Mouse (Mus musculus) layer of hippocampus, adult 11-12 months (tissue): ENCODE data around the gene Tmem171.

Experiments
- DNase-seq: peaks from one replicate; pipeline ENCODE4 v3.0.0; 2022; ENCODE audit warnings: low spot score

Gene Tmem171

DNA sequence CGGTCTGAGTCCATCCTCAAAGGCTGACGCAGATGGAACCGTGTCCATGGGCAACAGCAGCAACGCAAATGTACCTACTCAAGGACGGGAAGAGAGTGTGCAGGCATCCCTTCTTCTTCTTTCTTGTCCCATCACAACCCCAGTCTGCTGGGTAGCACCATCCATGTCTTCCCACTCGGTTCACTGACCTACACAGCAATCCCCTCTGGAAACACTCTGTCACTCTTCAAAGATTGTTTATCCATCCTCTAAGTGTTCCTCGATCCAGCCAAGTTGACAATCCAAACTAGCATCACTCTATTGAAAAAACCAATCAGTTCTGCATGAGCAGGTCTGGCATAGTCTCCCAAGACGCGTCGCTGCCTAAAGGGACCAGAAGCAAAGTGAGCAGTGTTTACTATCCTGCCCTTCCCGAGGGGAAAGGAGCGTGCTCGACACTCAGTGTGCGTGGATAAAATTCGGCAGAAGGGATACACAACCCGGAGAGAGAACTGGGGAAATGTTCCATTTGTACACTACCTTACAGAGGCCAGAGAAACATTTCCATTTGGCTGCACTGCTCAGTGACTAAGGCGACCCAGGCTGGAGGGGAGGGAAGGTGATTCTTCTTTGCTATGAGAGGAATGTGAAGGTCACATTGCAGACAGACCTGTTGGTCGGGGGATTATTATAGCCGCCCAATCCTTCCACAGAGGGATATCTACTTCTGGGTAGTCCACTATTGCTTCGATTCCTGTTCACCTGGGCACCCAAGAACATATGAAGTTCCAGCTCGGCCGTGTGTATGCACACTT is 46.7 kb downstream of the Tmem171 start:
- no peak for DNase-seq

DNA sequence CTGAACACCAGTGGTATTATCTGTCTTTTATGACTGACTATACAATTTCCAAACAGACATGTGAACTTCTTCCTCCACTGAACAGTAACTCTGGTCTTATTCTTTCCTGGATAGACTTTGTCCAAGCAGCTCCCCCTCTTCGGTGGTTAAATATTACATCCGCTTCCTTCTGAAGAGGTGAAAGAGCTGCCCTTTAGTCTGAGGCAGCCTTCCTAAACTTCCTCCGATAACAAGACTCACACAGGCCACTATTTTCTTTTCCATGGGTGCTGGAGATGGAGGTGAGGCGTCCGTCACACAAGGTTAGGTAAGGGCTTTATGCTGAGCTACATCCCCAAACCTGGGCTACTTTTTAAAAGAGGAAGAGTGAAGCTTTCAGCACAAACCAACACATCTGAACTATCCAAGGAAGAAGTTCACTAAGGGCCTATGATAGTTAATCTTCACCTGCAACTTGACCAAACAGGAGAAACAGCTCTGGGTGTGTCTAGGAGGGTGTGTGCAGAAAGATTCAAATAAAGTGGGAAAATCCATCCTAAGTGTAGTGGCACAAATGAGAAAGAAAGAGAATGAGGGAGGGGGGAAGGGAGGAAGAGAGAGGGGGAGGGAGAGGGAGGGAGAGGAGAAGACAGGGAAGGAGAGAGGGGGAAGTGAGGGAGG is 56.0 kb downstream of the Tmem171 start:
- DNase-seq: no peak

DNA sequence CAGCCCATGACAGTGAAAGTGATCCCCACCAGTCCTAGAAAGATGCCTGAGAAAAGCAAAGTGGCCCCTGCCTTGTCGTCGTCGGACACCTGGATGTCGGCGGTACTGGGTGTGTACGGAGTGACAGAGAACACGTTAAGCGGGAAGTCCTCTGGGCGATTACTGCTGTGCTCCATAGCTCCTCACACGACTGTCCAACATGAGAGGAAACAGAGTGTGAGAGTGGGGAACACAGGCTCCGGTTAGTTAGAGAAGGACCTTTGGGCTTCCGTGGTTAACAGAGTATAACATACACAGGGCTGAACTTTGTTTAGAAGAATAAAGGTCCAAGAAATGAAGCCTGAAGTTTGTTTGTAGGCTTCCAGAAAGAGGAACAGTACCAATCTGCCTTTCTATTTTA is 57.5 kb downstream of the Tmem171 start, which contains the start of gene Tmem174:
Gene Tmem174 (minus strand): TSS at position 266 of the 400 bp plus-strand sequence.
- no peak for DNase-seq

DNA sequence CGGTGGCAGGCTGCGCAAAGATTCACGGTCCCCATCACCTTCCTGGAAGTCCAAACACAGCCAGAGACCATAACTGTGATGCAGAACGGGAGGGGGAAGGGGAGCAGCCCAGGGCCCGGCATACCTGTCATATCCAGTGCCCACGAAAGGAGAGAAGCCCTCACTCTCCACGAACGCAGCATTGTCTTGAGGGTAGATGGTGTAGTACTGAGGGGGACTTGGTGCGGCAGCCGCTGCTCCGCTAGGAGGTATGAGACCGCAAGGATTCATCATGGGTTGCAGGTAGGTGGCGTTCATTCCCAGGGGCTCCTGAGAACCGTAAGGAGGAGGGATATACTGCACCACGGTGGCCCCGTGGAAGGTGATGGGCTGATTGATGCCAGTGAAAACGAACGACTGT is 58.1 kb downstream of the Tmem171 start:
- no peak for DNase-seq
